Mouse (Mus musculus) liver, postnatal 0 days (tissue): ENCODE results near the gene Rars.
A peak's percentile ranks its signal among the peaks of the same experiment; 100 is the strongest.

Experiments
- CTCF ChIP-seq: sonication (generic); IDR thresholded peaks from 2 replicates; pipeline ENCODE4 v1.5.1; 2016; ENCODE audit warnings: antibody characterized with exemption, low read depth
- EP300 ChIP-seq: IDR thresholded peaks from 2 replicates; pipeline ENCODE4 v1.6.1; 2016; ENCODE audit warnings: antibody characterized with exemption, low read depth, mild to moderate bottlenecking

GRCm38 (mm10) chr11:35852731-35853130 lies 18.4 kb upstream of the Rars start:
- no peak for TF ChIP-seq EP300
- TF ChIP-seq CTCF = peak; percentile 72
